Mouse (Mus musculus) intestine, embryonic 15.5 days (tissue): Measurements from ENCODE around the gene Ephb2. TPM values are rescaled to one million over a fixed set of nuclear protein-coding genes. Genes with fewer than 3 reads are reported as not detected.

Experiments used
- ATAC-seq: fragments of 200-750 bp; cut with Nextera tagmentation; 2 replicates; pipeline ENCODE4 v1.8.0; 2017; ENCODE audit warnings: moderate TSS enrichment, moderate library complexity
- H3K27ac ChIP-seq: fragments of 300-500 bp; sonication (generic); 2 replicates; pipeline ENCODE4 v1.5.1; 2015; ENCODE audit warnings: mild to moderate bottlenecking, inconsistent platforms
- H3K27me3 ChIP-seq: fragments of 300-500 bp; sonication (generic); replicated peaks from 2 replicates; pipeline ENCODE4 v1.6.1; 2015; ENCODE audit warnings: inconsistent platforms
- H3K36me3 ChIP-seq: fragments of 300-500 bp; sonication (generic); 2 replicates; pipeline ENCODE4 v1.6.1; 2015; ENCODE audit warnings: inconsistent platforms
- H3K4me1 ChIP-seq: fragments of 300-500 bp; sonication (generic); replicated peaks from 2 replicates; pipeline ENCODE4 v1.6.1; 2015; ENCODE audit warnings: inconsistent platforms
- H3K4me2 ChIP-seq: fragments of 300-500 bp; sonication (generic); replicated peaks from 2 replicates; pipeline ENCODE4 v1.6.1; 2015; ENCODE audit warnings: mild to moderate bottlenecking, inconsistent platforms
- H3K4me3 ChIP-seq: fragments of 300-500 bp; sonication (generic); replicated peaks from 2 replicates; pipeline ENCODE4 v1.5.1; 2015; ENCODE audit warnings: inconsistent platforms
- H3K9ac ChIP-seq: fragments of 300-500 bp; sonication (generic); 2 replicates; pipeline ENCODE4 v1.6.1; 2015; ENCODE audit warnings: inconsistent platforms
- H3K9me3 ChIP-seq: fragments of 300-500 bp; sonication (generic); 2 replicates; pipeline ENCODE4 v1.6.1; 2016; ENCODE audit warnings: inconsistent platforms
- WGBS: fragments of 180-500 bp; shearing (Covaris S2); methylation state at CpG from one replicate; pipeline ENCODE4 v1.1.7; 2015; 5-methylcytosine and 5-hydroxymethylcytosine counted together
- polyA plus RNA-seq: library from polyadenylated mRNA; unstranded; fragments of >200 nt; fragmentation: Nextera tagmentation; extraction: Ambion mirVana; gene quantifications from 2 replicates; pipeline ENCODE4 v1.2.1, GENCODE M21; 2015

Ephb2 gene
- polyA plus RNA-seq: 8.2 and 8.9 TPM in 2 replicates

DNA sequence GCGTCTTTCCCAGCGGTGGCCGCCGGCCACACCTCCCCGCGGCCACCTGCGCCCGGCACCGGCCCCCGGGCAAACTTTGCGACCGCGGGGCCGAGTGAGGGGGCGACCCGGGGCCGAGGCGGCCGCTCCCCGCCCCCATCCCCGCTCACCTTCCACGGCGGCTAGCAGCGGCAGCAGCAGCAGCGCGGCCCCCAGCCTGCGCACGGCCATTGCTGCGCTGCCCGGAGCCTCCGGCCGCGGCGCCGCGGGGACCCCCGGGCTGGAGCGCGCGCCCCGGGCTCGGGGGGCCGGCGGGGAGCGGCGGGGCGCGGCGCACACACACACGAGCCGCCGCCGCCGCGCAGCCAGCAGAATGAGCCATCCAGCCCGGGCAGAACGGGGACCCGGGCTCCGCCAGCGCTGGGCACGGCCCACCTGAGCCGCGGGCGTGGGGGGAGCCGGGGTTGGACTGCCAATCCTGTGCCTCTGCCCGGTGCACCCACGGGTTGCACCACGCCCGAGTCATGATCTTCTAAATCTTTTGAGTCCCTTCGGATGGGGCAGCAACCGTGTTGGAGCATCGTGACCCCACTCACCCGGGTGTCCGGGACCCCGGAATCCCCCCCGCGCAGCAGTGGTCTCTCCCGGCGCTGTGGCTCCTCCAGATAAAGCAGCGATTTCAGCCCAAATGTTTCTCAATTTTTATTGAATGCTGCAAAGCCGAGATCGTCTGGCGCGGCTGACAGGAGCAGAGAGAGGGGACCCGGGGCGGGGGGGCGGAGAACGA is at the start of gene Ephb2:
Ephb2 (minus strand) TSS at position 368 of the 766 bp plus-strand sequence.
- Histone ChIP-seq H3K27me3 (0 out of 2 replicates have a peak, but pooled peaks cover 2% of the 10 kb centered on the region), H3K36me3 (no peaks in the 10 kb centered on the region), H3K27ac (peak within 1 kb of the TSS; percentile 87), H3K4me1 (peaks cover 70% of the 10 kb centered on the region), H3K4me3 (peak within 1 kb of the TSS; percentile 86), H3K9me3 (no peaks in the 10 kb centered on the region), H3K4me2 (peak within 1 kb of the TSS; percentile 98), H3K9ac (peak within 1 kb of the TSS; percentile 81)
- peak; percentile 85 for ATAC-seq
- under 1% methylated on average over 84 of the region's 88 CpGs for WGBS

DNA sequence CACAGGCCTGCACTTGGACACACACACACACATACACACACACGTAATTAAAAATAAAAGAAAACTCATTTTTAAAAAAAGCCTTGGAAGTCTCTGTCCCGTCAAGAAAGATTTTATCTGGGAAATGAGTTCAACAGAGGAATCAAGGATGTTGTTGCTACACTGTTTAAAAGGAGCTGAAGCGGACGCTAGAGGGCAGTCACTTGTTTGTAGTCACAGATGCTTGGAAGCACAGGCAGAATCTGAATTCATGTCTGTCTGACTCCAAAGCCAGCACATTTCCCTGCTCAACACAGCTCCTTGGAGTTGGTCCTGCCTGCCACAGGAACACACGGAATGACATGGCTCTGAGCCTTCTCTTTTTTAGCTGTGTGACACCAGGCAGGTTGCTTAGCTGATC is 42.8 kb upstream of the Ephb2 start:
- WGBS: 24% methylated on average over 5 of the region's 5 CpGs

DNA sequence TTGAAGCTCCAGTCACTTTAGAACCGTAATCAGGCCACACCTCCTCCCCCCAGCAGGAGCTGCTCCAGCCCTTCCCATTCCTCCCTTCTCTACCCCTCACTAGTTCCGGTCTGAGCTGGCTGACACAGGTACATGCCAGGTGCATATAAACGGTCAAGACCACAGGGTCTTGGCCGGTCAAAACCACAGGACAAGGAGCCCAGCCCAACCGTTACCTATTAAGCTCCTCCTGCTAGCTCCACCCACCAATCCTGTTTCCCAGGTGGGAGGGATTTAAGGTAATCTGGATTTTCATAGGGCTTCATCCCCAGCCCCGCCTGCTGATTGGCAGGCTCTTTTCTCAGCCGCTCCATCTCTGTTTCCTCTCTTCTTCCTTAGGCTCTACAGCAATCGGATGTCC is 42.4 kb upstream of the Ephb2 start:
- no peak overlapping the region for H3K4me3 ChIP-seq
- no peaks in the 10 kb centered on the region for H3K27me3 ChIP-seq
- no peaks in the 10 kb centered on the region for H3K36me3 ChIP-seq
- no peak overlapping the region for H3K9ac ChIP-seq
- ATAC-seq: peak; percentile 58; the same call in 1 of the 2 replicates
- WGBS: 52% methylated on average over 8 of the region's 8 CpGs
- H3K27ac ChIP-seq: no peak overlapping the region
- no peak overlapping the region for H3K4me2 ChIP-seq
- no peaks in the 10 kb centered on the region for H3K9me3 ChIP-seq
- no peaks in the 10 kb centered on the region for H3K4me1 ChIP-seq

More for the DNA sequence above, 42.8 kb upstream of the Ephb2 start:
- H3K27ac ChIP-seq: no peak overlapping the region
- no peak overlapping the region for H3K4me3 ChIP-seq
- no peak overlapping the region for H3K4me2 ChIP-seq
- H3K9ac ChIP-seq: no peak overlapping the region
- H3K36me3 ChIP-seq: no peaks in the 10 kb centered on the region
- H3K27me3 ChIP-seq: no peaks in the 10 kb centered on the region
- no peaks in the 10 kb centered on the region for H3K4me1 ChIP-seq
- no peaks in the 10 kb centered on the region for H3K9me3 ChIP-seq
- no peak for ATAC-seq

DNA sequence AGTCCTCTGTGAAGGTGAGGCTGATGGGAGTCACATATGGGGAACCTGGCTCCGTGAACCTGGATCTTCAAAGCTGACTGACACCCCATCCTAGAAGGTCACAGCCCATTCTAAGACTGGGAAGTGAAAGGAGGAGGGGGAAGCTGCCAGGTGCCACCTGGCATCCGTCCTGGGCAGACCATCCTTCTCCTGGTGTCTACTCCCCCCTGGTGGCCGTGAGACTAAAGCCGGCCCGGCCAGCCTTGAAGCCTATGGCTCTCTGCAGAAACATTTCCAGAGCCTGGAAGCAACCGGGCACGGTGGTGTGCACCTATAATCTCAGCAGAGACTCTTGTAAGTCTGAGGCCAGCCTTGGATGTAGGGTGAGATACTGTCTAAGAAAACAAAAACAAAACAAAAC is 41.2 kb upstream of the Ephb2 start:
- H3K9ac ChIP-seq: no peak overlapping the region
- H3K36me3 ChIP-seq: no peaks in the 10 kb centered on the region
- ATAC-seq: peak; percentile 67
- no peaks in the 10 kb centered on the region for H3K27me3 ChIP-seq
- no peak overlapping the region for H3K4me3 ChIP-seq
- H3K4me2 ChIP-seq: no peak overlapping the region
- H3K9me3 ChIP-seq: no peaks in the 10 kb centered on the region
- WGBS: 23% methylated on average over 7 of the region's 7 CpGs
- H3K4me1 ChIP-seq: no peaks in the 10 kb centered on the region
- H3K27ac ChIP-seq: no peak overlapping the region

DNA sequence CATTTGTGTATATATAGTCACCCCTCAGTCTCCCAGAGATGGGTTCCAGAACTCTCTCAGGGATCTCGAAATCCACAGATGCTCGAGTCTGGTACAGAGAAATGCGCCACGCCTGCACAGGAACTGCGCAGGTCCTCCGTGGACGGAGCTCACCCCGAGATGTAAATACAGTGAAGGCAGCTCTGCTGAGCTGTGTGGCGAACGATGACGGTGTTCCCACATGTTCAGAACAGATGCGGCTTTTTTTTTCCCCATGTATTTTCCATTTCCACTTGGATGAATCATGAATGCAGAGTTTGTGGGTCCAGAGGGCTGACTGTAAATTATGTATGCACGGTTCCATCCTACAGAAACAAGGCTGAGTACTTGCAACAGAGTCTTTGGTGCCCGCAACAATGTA is 39.2 kb upstream of the Ephb2 start:
- 82% methylated on average over 14 of the region's 14 CpGs for WGBS

DNA sequence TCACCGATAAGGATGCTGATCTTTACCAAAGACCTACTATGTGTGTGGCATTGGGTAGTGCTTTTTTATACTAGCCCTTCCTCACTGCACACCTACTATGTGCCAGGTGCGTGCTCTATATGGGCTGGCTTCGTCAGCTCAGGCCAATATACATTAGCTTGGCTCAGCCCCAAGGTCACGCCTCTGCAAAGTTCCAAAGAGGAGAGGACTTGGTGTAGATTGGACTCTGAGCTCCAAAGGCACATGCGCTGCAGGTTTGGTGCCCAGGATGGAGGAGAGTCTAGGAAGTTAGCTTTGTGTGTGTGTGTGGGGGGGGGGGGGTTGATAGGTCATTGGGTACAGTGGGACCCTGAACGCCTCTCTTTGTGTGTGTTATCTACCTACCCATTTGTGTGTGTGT is 32.6 kb upstream of the Ephb2 start:
- H3K9ac ChIP-seq: no peak overlapping the region
- H3K4me2 ChIP-seq: no peak overlapping the region
- peak; percentile 71 for ATAC-seq
- H3K27me3 ChIP-seq: no peaks in the 10 kb centered on the region
- H3K4me1 ChIP-seq: peaks cover 11% of the 10 kb centered on the region
- H3K27ac ChIP-seq: no peak overlapping the region
- no peaks in the 10 kb centered on the region for H3K36me3 ChIP-seq
- no peak overlapping the region for H3K4me3 ChIP-seq
- no peaks in the 10 kb centered on the region for H3K9me3 ChIP-seq
- 56% methylated on average over 6 of the region's 6 CpGs for WGBS

More for the DNA sequence above, 39.2 kb upstream of the Ephb2 start:
- no peak overlapping the region for H3K9ac ChIP-seq
- no peaks in the 10 kb centered on the region for H3K4me1 ChIP-seq
- ATAC-seq: no peak
- no peak overlapping the region for H3K4me3 ChIP-seq
- no peak overlapping the region for H3K4me2 ChIP-seq
- H3K36me3 ChIP-seq: no peaks in the 10 kb centered on the region
- H3K27ac ChIP-seq: no peak overlapping the region
- no peaks in the 10 kb centered on the region for H3K27me3 ChIP-seq
- H3K9me3 ChIP-seq: no peaks in the 10 kb centered on the region

DNA sequence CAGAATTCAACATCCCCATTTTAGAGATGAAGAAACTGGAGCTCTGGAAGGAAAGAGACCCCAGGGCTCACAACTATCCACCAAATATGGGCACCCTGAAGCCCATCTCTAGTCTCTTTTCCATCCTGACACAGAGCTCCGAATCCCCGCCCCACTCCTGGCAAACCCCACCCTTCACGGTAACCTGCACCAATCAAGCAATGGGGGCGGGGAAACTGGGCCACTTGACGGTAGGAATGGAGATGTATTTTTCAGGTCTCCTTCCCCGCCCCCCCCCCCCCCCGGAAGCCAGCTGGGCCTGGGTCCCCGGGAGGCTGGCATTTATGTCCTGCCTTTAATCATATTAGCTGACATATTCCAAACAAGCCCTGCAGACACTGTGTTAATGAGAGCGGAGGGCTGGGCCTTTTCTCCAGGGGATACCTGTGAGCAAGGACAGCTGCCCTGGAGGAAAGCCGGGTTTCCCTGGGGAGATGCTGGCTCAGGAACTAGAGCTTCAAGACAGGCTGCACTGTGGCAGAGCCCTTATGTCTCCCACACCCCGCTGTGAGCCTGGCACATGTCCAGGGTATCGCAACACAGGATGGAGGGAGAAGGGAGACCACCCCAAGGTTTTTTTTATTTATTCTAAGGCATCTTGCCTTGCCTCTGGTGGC is 32.0 kb upstream of the Ephb2 start:
- Histone ChIP-seq H3K27ac (no peak overlapping the region), H3K9ac (no peak overlapping the region), H3K27me3 (no peaks in the 10 kb centered on the region), H3K4me1 (peaks cover 15% of the 10 kb centered on the region), H3K9me3 (no peaks in the 10 kb centered on the region), H3K4me2 (peak overlapping the region; percentile 30; the same call in 1 of the 2 replicates), H3K4me3 (no peak overlapping the region), H3K36me3 (no peaks in the 10 kb centered on the region)
- ATAC-seq: peak; percentile 62
- WGBS: 11% methylated on average over 10 of the region's 12 CpGs

DNA sequence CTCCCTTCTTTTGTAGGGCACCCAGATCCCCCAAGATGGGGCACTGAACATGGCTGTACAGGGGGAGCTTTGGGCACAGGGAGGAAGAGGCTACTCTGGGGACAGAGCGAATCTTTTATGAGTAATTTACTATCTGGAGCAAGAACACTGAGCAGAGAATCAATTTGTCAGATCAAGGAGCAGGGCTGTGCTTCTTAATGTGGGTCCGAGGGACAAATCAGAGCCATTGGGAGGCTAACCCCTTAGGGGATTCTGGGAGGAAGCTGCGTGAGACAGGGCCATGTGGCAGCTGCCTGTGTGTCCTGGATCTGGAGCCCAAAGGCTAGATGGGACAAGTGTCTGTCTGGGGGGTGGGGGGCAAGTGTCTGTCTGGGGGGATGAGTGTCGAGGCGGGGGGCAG is 29.7 kb upstream of the Ephb2 start:
- Histone ChIP-seq H3K9ac (no peak overlapping the region), H3K27ac (no peak overlapping the region), H3K4me3 (no peak overlapping the region), H3K9me3 (no peaks in the 10 kb centered on the region), H3K36me3 (no peaks in the 10 kb centered on the region), H3K4me1 (peaks cover 22% of the 10 kb centered on the region), H3K4me2 (no peak overlapping the region), H3K27me3 (0 out of 2 replicates have a peak, but pooled peaks cover 3% of the 10 kb centered on the region)
- 60% methylated on average over 5 of the region's 5 CpGs for WGBS
- ATAC-seq: no peak

DNA sequence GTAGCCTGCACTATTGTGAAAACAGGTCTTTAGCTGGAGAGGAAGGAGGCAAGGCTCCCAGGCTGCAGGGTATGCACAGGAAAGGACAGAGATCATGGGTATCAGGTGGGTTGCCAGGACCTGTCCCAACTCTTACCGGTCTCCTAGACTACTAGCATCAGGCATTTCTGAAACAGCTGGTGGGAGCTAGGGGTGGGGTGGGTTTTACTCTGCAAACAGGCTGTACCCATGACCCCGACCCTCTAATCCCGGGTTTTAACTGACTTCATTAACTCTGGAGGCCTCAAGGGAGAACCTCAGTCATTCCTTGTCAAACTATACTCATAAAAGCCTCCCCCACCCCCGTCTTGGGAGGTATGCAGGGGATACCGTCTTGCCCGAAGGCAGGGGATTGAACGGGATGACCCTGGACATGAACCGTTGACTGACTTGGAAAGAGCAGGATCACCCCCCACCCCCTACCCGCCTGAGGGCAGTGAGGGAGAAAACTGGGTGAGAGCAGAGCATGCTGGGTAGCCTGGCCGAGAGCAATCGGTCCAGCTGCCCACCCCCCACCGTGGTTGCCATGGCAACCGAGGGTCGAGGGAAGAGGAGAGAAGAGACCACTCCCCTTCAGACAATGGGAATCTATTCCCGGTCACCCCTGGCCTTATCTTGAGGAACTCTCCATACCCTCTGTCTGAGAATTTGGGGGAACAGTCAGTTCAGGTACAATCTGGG is 29.1 kb upstream of the Ephb2 start:
- H3K27ac ChIP-seq: no peak overlapping the region
- H3K4me1 ChIP-seq: peaks cover 22% of the 10 kb centered on the region
- no peaks in the 10 kb centered on the region for H3K9me3 ChIP-seq
- H3K4me3 ChIP-seq: no peak overlapping the region
- 0 out of 2 replicates have a peak, but pooled peaks cover 3% of the 10 kb centered on the region for H3K27me3 ChIP-seq
- ATAC-seq: no peak
- no peak overlapping the region for H3K4me2 ChIP-seq
- no peaks in the 10 kb centered on the region for H3K36me3 ChIP-seq
- no peak overlapping the region for H3K9ac ChIP-seq
- WGBS: 18% methylated on average over 15 of the region's 15 CpGs

DNA sequence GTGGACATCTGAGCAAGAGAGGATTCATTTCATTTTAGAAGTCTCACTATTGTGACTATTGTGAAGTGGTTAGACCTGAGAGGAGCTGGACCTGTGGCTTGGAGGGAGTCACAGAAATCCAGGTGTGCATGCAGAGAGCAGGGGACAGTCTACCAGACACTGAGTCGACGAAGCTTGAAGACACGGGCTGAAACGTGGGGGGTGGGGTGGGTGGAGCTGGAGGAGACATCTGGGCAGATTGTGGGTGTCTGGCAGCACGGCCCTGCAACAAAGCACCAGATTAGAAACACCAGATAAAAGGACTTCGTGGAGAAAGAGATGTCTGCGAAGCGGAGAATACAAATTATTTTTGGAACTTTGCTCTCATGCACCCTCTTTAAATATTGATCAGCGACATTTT is 27.7 kb upstream of the Ephb2 start:
- peaks cover 22% of the 10 kb centered on the region for H3K4me1 ChIP-seq
- no peak overlapping the region for H3K9ac ChIP-seq
- ATAC-seq: no peak
- 49% methylated on average over 9 of the region's 9 CpGs for WGBS
- H3K4me3 ChIP-seq: no peak overlapping the region
- 0 out of 2 replicates have a peak, but pooled peaks cover 3% of the 10 kb centered on the region for H3K27me3 ChIP-seq
- H3K27ac ChIP-seq: no peak overlapping the region
- no peak overlapping the region for H3K4me2 ChIP-seq
- H3K9me3 ChIP-seq: no peaks in the 10 kb centered on the region
- no peaks in the 10 kb centered on the region for H3K36me3 ChIP-seq

DNA sequence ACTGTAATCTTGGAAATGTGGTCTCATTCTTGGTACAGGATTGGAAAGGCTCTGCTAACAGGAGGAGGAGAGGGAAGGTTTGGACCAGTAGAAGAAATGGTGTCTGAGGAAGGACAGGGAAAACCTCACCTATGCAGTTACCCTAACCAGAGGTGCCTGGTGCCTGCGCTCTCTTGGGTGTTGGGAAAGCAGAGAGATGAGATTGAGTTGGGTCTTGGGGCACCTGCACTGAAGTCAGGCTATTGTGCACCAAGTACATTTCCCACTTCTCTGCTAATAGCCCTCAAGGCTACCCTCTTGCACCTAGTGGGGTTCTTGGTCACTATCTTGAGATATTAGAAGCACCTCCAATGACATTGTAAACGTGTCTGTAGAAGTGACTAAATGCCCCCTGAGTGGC is 26.6 kb upstream of the Ephb2 start:
- Histone ChIP-seq H3K9me3 (no peaks in the 10 kb centered on the region), H3K9ac (no peak overlapping the region), H3K36me3 (no peaks in the 10 kb centered on the region), H3K27me3 (0 out of 2 replicates have a peak, but pooled peaks cover 3% of the 10 kb centered on the region), H3K27ac (no peak overlapping the region), H3K4me1 (peaks cover 15% of the 10 kb centered on the region), H3K4me2 (no peak overlapping the region), H3K4me3 (no peak overlapping the region)
- WGBS: 65% methylated on average over 2 of the region's 2 CpGs
- ATAC-seq: no peak

DNA sequence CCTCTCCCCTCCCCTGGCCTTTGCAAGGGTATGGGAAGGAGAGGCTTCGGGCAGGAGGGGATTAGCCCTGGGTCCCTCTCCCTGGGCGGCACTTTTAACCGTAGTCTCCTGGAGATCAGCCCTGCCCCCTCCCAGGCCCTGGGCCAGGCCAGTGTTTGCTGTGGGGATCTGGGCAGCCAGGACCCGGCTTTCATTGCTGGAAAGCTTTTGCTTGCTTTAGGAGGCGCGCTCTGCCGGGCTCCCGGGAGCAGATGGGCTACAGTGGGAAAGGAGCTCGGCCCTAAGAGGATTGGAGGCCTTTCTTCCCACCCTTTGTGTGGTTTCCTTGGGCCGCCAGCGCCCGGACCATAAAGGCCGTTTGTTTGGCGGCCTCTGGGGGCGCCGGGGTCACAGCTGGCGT is 26.0 kb upstream of the Ephb2 start:
- Histone ChIP-seq H3K4me1 (peaks cover 15% of the 10 kb centered on the region), H3K9me3 (no peaks in the 10 kb centered on the region), H3K4me2 (no peak overlapping the region; the same call in 1 of the 2 replicates), H3K36me3 (no peaks in the 10 kb centered on the region), H3K27ac (no peak overlapping the region), H3K4me3 (no peak overlapping the region), H3K27me3 (0 out of 2 replicates have a peak, but pooled peaks cover 3% of the 10 kb centered on the region), H3K9ac (peak overlapping the region; percentile 21; the same call in 1 of the 2 replicates)
- 10% methylated on average over 17 of the region's 17 CpGs for WGBS
- ATAC-seq: 0 out of 2 replicates have a peak, but pooled peaks have one; percentile 24
